Mouse (Mus musculus) liver, adult 2 months (tissue): ENCODE results near the gene Uck2. TPM values are rescaled to one million over a fixed set of nuclear protein-coding genes. Genes with fewer than 3 reads are reported as not detected.
A peak's percentile ranks its signal among the peaks of the same experiment; 100 is the strongest.

Source experiments
- DNase-seq: peaks from one replicate; pipeline ENCODE4 v3.0.0-alpha.2; 2011; ENCODE audit warnings: low read depth, low spot score; ENCODE audit errors: extremely low read depth
- H3K27ac ChIP-seq: fragments of 200-500 bp; replicated peaks from 2 replicates; pipeline ENCODE4 v1.5.1; 2012; ENCODE audit warnings: low read depth, mild to moderate bottlenecking, control low read depth, inconsistent platforms, low read length; ENCODE audit not compliant: insufficient read depth
- H3K27me3 ChIP-seq: fragments of 200-500 bp; 2 replicates; pipeline ENCODE4 v1.6.1; 2012; ENCODE audit warnings: mild to moderate bottlenecking, moderate library complexity, low read length, inconsistent platforms; ENCODE audit not compliant: control insufficient read depth, insufficient read depth
- H3K36me3 ChIP-seq: fragments of 200-500 bp; 2 replicates; pipeline ENCODE4 v1.6.1; 2012; ENCODE audit warnings: low read length, inconsistent platforms; ENCODE audit not compliant: control insufficient read depth, insufficient read depth
- H3K4me1 ChIP-seq: fragments of 200-500 bp; 2 replicates; pipeline ENCODE4 v1.6.1; 2011; ENCODE audit warnings: low read length; ENCODE audit not compliant: control insufficient read depth, insufficient read depth
- H3K4me3 ChIP-seq: fragments of 200-500 bp; 2 replicates; pipeline ENCODE4 v1.5.1; 2011; ENCODE audit warnings: low read depth, mild to moderate bottlenecking, control low read depth, low read length, moderate library complexity; ENCODE audit not compliant: insufficient read depth
- H3K79me2 ChIP-seq: fragments of 200-500 bp; 2 replicates; pipeline ENCODE4 v1.6.1; 2012; ENCODE audit warnings: inconsistent platforms, mild to moderate bottlenecking, low read length, moderate library complexity; ENCODE audit not compliant: control insufficient read depth, insufficient read depth
- H3K9ac ChIP-seq: fragments of 200-500 bp; 2 replicates; pipeline ENCODE4 v1.6.1; 2012; ENCODE audit warnings: low read depth, mild to moderate bottlenecking, control low read depth, inconsistent platforms, low read length
- CTCF ChIP-seq: fragments of 200-500 bp; IDR thresholded peaks from 2 replicates; pipeline ENCODE4 v1.5.1; 2011; ENCODE audit warnings: low read depth, low read length, control low read depth
- POLR2A ChIP-seq: fragments of 200-500 bp; IDR thresholded peaks from 2 replicates; pipeline ENCODE4 v1.6.1; 2011; ENCODE audit warnings: low read length, control low read depth; ENCODE audit not compliant: insufficient read depth; ENCODE audit errors: extremely low read depth
- WGBS: fragments of 180-500 bp; shearing (Covaris S2); methylation state at CpG from one replicate; pipeline ENCODE4 v1.1.7; 2018; 5-methylcytosine and 5-hydroxymethylcytosine counted together
- polyA plus RNA-seq: library from polyadenylated mRNA; depleted of rRNA; stranded (reverse); fragments of >200 nt; gene quantifications from 2 replicates; pipeline ENCODE4 v1.2.3, GENCODE M21; 2012
- total RNA-seq: library from RNA; depleted of rRNA; stranded (reverse); fragments of >200 nt; gene quantifications from 2 replicates; pipeline ENCODE4 v1.2.3, GENCODE M21; 2014

Uck2 gene
- total and polyA plus RNA-seq, 2 experiments = 7.0 to 7.3 TPM

GRCm38 (mm10) chr1:167308261-167309054 lies 23.3 kb upstream of the Uck2 start, which contains the start of gene Tmco1:
Gene Tmco1, plus strand, starts transcription at chr1:167308378.
- WGBS = under 1% methylated on average over 82 of the region's 82 CpGs
- H3K79me2 ChIP-seq = no peaks in the 10 kb centered on the region; the same call in 1 of the 2 replicates
- H3K4me1 ChIP-seq = peaks cover 8% of the 10 kb centered on the region
- TF ChIP-seq CTCF = no peak
- TF ChIP-seq POLR2A = peak; percentile 89
- H3K36me3 ChIP-seq = no peaks in the 10 kb centered on the region
- H3K4me3 ChIP-seq = peak within 1 kb of the TSS; percentile 71
- H3K9ac ChIP-seq = peak within 1 kb of the TSS; percentile 85
- DNase-seq = peak; percentile 68
- peak within 1 kb of the TSS; percentile 69 for H3K27ac ChIP-seq
- H3K27me3 ChIP-seq = no peaks in the 10 kb centered on the region

- H3K27me3 ChIP-seq = no peaks in the 10 kb centered on the region
- TF ChIP-seq CTCF (no peak), POLR2A (no peak)
- peak overlapping the region; percentile 38; the same call in 1 of the 2 replicates for H3K27ac ChIP-seq
- peak; percentile 33 for DNase-seq
- H3K36me3 ChIP-seq = no peaks in the 10 kb centered on the region
- no peaks in the 10 kb centered on the region; the same call in 1 of the 2 replicates for H3K79me2 ChIP-seq
- 36% methylated on average over 11 of the region's 11 CpGs for WGBS
- H3K4me3 ChIP-seq = peak overlapping the region; percentile 46
- H3K9ac ChIP-seq = peak overlapping the region; percentile 55; the same call in 1 of the 2 replicates
- peaks cover 8% of the 10 kb centered on the region for H3K4me1 ChIP-seq
Measured at GRCm38 (mm10) chr1:167307674-167308073, 22.6 kb upstream of the Uck2 start.

- TF ChIP-seq POLR2A (no peak), CTCF (peak; percentile 74)
- peaks cover 8% of the 10 kb centered on the region for H3K4me1 ChIP-seq
- no peaks in the 10 kb centered on the region; the same call in 1 of the 2 replicates for H3K79me2 ChIP-seq
- H3K9ac ChIP-seq = no peak overlapping the region
- H3K27me3 ChIP-seq = no peaks in the 10 kb centered on the region
- peak; percentile 87 for DNase-seq
- 24% methylated on average over 5 of the region's 5 CpGs for WGBS
- H3K36me3 ChIP-seq = no peaks in the 10 kb centered on the region
- H3K4me3 ChIP-seq = no peak overlapping the region
- H3K27ac ChIP-seq = no peak overlapping the region; the same call in 1 of the 2 replicates
Measured at GRCm38 (mm10) chr1:167306451-167307240, 21.5 kb upstream of the Uck2 start.

- H3K4me1 ChIP-seq = peaks cover 8% of the 10 kb centered on the region
- no peak overlapping the region for H3K9ac ChIP-seq
- no peaks in the 10 kb centered on the region for H3K36me3 ChIP-seq
- no peak overlapping the region for H3K4me3 ChIP-seq
- no peaks in the 10 kb centered on the region; the same call in 1 of the 2 replicates for H3K79me2 ChIP-seq
- H3K27ac ChIP-seq = no peak overlapping the region
- no peaks in the 10 kb centered on the region for H3K27me3 ChIP-seq
- TF ChIP-seq CTCF (no peak), POLR2A (no peak)
- 22% methylated on average over 7 of the region's 7 CpGs for WGBS
- peak; percentile 58 for DNase-seq
Measured at GRCm38 (mm10) chr1:167305501-167306137, 20.5 kb upstream of the Uck2 start.

GRCm38 (mm10) chr1:167300122-167300521 lies 15.0 kb upstream of the Uck2 start:
- no peak for DNase-seq
- Histone ChIP-seq H3K79me2 (no peaks in the 10 kb centered on the region), H3K4me1 (no peaks in the 10 kb centered on the region), H3K4me3 (no peak overlapping the region), H3K9ac (no peak overlapping the region), H3K27ac (no peak overlapping the region), H3K36me3 (no peaks in the 10 kb centered on the region), H3K27me3 (no peaks in the 10 kb centered on the region)
- 80% methylated on average over 2 of the region's 2 CpGs for WGBS
- no peak for TF ChIP-seq POLR2A
- no peak for TF ChIP-seq CTCF
